ENCODE assay signal across 10 mouse cellular contexts in the genomic region with DNA sequence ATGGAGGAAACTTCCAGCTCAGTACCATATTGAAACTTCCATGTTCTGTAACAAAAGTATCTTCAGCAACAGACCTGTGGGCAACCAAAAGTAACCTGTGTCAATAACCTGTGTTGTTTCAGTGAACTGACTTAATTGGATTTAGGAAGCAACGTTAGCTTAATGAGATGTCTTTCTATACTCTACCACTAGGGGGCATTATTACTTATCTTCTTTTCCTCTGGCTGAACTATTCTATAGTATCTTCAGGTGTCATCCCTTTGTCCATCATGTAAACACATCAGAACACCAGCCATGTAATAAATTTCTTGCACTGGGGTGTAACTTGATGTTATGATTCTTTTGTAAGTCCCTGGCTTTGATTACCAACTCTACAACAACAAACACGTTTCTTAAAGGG. TPM values are rescaled to one million over a fixed set of nuclear protein-coding genes. Genes with fewer than 3 reads are reported as not detected.
DNase-seq lines count a peak whose midpoint lies in the region; ATAC-seq and TF ChIP-seq lines count a peak whose summit lies in the region.
"Had no signal": no experiment of that assay in that cellular context is flagged by ENCODE, and none has a peak within 500 bp of the region (broad histone marks: within the 10 kb centered on the region; RNA-seq: fewer than 3 reads in every experiment).

No protein-coding gene starts in this region.

- H3K4me1 ChIP-seq in ES-E14 (ENCODE audit: control insufficient read depth in 2 of 2, insufficient read depth in 2 of 2, low read length in 2 of 2, poor library complexity in 1 of 2), result 0 out of 4 replicates have a peak, but pooled peaks cover 0 to 4% of the 10 kb centered on the region in 2 experiments
- H3K4me1 ChIP-seq: heart, embryonic 13.5 days had no signal

- ATAC-seq in megakaryocyte progenitor cell, adult 5-6 weeks (replicated peaks; ENCODE audit: poor library complexity), result peak; percentile 29; the same call in 1 of the 2 replicates

- H3K36me3 ChIP-seq in ES-E14 (ENCODE audit: control insufficient read depth, insufficient read depth, low read length, poor library complexity, severe bottlenecking), result no peaks in the 10 kb centered on the region
- H3K36me3 ChIP-seq: heart, embryonic 13.5 days had no signal

- no peaks in the 10 kb centered on the region for H3K9me3 ChIP-seq in ES-E14 (ENCODE audit: control insufficient read depth, insufficient read depth, low read depth, low read length)
- H3K9me3 ChIP-seq: heart, embryonic 13.5 days had no signal

- no peak overlapping the region for H3K27ac ChIP-seq in ES-E14 (ENCODE audit: insufficient read depth, low read depth, low read length, poor library complexity, severe bottlenecking)
- H3K27ac ChIP-seq: heart, embryonic 13.5 days had no signal

- H3K9ac ChIP-seq in ES-E14 (ENCODE audit: insufficient read depth, low read depth, low read length, poor library complexity, severe bottlenecking), result no peak overlapping the region
- H3K9ac ChIP-seq: heart, embryonic 13.5 days had no signal

- in situ Hi-C loops in ES-E14 (cut with MboI; ENCODE audit: low sequenced_read_pairs in 2 of 2, unreplicated experiment in 2 of 2), result loop anchor here in 1 of 2 experiments (10.0 kb wide), 1 partner anchor 114 kb away; no protein-coding TSS in a partner anchor

- H3K4me3 ChIP-seq in ES-E14 (ENCODE audit: insufficient read depth in 1 of 2, low read depth in 1 of 2, low read length in 2 of 2, poor library complexity in 1 of 2, severe bottlenecking in 1 of 2), result no peak overlapping the region
- H3K4me3 ChIP-seq: heart, embryonic 13.5 days had no signal

- peak; percentile 18 for DNase-seq in layer of hippocampus, adult 9-10 months (ENCODE audit: low spot score)
- DNase-seq in layer of hippocampus, adult 11-12 months (ENCODE audit: low spot score), result no peak
- peak; percentile 44 for DNase-seq in ES-E14 (ENCODE audit: low read depth, low spot score)
- DNase-seq in c-Kit-positive CD71-positive TER-119-positive erythroid progenitor cells, embryonic 14.5 days (ENCODE audit: low spot score), result peak; percentile 72
- no peak for DNase-seq in T-cell, adult 2 months (ENCODE audit: low spot score)
- DNase-seq in spleen, postnatal 10 days (ENCODE audit: low spot score in 2 of 2), result no peak
- DNase-seq in thymus, postnatal 36 days, result no peak
- DNase-seq: left cerebral cortex, postnatal 4 days had no signal

TF ChIP-seq in ES-E14, 5 proteins besides CTCF, POLR2A, EP300 and RAD21:
- 0 out of 2 replicates have a peak, but pooled peaks have one; percentile 16 for TF ChIP-seq ZC3H11A (IDR thresholded peaks at IDR 0.05; ENCODE audit: borderline replicate concordance, low read depth, low read length)
- no peak for TF ChIP-seq HCFC1 (IDR thresholded peaks at IDR 0.05; ENCODE audit: borderline replicate concordance, insufficient read depth, low read length)

RNA-seq across cellular contexts. Expression of gene Adgrg7, which starts 4.8 kb away (rescaled TPM):
- total RNA-seq in ES-E14 (2012; rRNA removed), result 0.05 TPM in 1 of 2 replicates, not detected in the other
- 23.0 and 23.9 TPM in 2 replicates for total RNA-seq in megakaryocyte progenitor cell, adult 5-6 weeks (2015)
- total RNA-seq in megakaryocyte progenitor cell, adult 5-6 weeks (2017), result 25.8 and 33.2 TPM in 2 replicates
- total RNA-seq: left cerebral cortex, postnatal 4 days had no signal

Comparison
In these comparisons a context has a peak if more than half of its experiments do, and no peak if none do; other contexts are left out.
1. DNase-seq: peak in layer of hippocampus, adult 9-10 months (single experiment), ES-E14 (single experiment) and c-Kit-positive CD71-positive TER-119-positive erythroid progenitor cells, embryonic 14.5 days (single experiment); none in layer of hippocampus, adult 11-12 months (single experiment), T-cell, adult 2 months (single experiment), spleen, postnatal 10 days (0 of 2) and thymus, postnatal 36 days (0 of 2).
2. RNA of gene Adgrg7, which starts 4.8 kb away (total RNA-seq): 23.0 to 33.2 TPM in megakaryocyte progenitor cell, adult 5-6 weeks; 0.05 TPM in ES-E14; every median in the first group is over 10 times any median in the second.